Mouse (Mus musculus): ENCODE measurements around the gene Selenok.

Selenok gene

DNA sequence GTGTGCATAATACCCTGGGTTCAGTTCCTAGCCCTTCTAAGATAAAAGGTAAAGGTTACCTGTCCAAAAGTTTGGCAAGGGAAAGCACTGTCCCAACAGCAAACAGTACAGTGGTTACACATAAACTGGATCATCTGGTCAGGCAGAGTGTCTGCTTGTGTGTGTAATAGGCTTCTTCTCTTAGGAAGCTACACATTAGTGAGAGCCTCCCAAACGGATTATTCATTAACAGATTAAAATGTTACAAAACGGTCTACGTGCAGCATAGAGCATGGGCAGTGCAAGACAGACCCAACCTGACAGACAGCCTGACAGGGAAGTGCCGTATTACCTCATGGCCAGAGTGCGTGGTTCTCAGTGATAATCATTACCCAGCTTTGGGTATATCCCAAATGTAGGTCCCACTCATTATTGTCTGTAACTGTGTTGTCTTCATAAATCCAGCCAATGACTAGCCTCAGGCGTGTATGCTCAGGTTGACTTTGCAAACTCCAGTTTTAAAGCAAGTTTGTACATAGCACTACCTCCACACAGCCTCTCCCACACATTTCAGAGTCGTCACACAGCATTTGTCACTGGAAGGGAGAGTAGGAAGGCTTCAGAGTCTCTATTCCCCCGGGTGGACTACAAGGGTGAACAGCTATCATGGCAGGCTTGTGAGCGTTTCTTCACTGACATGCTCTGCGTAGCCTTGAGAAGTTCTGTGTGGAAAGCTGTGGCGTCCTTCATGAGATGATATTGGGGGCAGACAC, 28.1 kb downstream of the Selenok start:
- peak; percentile 55 to 87 for DNase-seq

DNA sequence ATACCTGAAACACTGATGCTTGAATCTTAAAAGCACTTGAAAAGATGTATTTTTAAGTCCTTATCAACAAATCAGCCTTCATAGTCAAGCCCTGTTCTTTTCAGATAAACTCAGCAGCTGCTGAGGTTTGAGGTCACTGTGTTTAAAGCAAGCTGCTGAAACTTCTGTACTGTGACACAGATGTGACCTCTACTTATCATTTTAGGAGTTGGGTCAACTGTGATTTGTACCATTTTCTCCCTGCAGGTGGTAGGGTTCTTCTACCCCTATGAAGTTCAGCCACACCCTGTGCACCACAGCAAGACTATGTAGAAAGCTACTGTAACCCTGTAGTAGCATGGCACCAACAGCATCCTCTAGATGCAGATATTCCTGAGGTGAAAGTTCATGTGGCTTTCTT, 29.2 kb downstream of the Selenok start:
- no peak for DNase-seq

DNA sequence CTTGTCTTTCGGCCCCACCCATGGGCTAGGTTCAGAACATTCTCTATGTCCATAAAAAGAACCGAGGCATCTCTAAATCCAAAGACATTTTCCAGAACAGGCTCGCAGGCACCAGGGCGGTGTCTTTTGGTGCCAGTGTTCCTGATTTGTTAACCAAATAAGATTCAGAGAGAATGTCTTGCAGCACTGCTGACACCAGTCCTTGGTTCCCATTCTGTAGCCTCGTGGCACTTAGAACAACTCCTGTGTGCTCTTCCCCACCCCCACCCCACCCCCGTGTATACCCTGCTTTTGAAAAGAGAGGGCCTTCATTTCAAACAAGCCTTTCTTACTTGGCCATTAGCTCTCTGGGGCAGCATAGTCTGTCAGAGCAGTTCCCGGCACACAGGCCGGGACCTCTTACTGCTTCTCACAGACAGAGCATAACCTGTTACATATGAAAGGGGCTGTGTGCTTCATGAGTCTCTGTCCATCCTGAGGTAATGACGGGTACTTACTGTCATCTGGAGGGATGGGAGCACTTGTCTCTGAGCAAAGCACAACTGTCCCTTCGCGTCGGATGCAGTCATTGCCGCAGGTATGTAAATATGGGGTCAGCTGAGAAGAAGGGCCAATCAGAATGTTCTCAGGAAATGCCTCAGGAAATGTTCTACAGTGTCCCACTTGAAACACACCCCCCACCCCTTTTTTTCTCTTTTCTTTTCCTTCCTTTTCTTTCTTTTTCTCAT, 30.8 kb downstream of the Selenok start:
- DNase-seq, result no peak

DNA sequence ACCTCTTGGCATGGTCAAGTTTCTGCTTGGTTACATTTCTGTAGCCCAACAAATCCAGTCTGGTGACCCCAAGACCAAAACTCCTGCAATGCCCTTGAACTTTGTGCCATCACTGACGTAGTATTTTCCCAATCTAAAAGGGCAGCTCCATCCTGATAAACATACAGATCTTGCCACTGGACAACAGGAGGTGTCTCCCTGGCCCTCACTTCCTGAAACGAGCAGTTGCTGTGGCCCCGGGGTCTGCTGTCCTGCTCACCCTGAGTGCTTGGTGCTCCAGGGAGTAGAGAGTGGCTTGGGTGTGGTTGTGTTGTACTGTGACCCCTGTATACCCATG, 31.3 kb downstream of the Selenok start:
- no peak for DNase-seq

DNA sequence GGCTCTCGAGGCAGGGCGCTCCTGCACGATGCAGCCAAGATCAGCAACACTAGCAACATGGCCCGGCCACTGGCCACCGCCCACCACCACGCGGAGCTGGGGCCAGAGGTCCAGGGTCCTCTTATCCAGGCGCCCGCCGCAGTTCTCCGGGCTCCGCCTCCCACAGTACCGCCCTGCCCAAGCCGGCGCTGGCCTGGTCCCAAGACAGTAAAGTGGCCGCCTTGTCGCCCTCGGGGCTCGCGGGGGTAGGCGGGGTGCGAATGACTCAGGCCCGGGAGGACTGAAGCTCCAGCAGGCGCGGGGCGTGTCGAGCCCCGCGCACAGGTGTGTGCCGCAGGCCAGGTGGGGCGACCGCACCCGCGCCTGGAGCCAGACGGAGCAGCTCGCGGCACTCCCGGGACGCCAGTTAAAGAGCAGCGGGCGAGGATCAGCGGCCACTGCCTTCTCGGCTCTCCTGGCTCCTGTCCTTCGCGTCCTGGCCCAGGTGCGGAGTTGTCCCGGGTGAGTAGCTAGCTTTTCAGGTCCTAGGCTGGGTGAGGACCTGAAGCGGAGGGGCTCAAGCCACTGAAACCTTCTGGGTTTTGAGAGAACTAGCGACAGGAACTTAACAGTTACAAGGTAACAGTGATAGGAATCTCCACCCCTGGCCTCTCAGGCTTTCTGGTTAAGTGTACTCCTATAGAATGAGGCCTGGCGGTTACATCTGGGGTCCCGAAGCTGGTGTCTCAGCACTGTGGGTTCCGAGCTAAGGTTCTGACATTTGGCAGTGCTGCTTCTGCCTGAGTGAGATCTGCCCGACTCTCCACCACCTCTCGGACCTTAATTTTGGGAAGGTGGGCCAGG, 40.8 kb downstream of the Selenok start, which contains the start of the genes Il17rb and Chdh:
Gene Il17rb, minus strand, starts transcription at position 164 of the 843 bp plus-strand sequence.
Gene Chdh, plus strand, starts transcription at position 291 of the 843 bp plus-strand sequence.
- peak; percentile 91 to 93 for DNase-seq

DNA sequence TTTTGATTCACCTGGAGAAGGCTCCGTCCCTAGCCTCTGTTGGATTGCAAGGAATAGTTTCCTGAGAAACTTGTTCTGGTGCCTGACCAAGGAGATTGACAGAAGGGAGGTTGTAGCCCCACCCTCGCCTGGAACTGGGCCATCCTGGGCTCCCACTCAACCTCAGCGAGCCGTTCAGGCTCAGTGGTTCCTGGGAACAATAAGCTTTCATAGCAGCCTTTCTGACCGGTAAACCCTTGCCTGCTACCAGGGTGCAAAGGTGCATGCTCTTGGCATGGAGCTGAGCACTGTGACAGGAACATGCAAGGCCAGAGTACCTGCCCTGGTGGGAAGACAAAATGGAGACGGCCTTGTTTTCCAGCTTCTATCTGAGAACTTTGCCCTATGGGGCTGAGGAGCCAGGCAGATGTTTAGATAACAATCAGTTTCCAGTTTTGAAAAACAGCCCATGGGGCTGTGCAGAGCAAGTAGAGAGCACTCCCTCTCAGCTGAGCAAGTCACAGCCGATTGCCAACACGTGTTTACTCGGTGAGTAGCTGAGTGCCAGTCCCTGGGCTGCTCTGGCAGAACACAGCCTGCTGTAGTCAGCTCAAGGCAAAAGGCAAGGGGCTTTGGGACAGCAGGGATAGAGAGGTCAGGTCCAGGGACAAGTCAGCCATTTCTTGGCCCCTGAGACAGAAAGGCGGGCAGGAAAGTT, 41.9 kb downstream of the Selenok start:
- DNase-seq, result peak; percentile 94 to 96

DNA sequence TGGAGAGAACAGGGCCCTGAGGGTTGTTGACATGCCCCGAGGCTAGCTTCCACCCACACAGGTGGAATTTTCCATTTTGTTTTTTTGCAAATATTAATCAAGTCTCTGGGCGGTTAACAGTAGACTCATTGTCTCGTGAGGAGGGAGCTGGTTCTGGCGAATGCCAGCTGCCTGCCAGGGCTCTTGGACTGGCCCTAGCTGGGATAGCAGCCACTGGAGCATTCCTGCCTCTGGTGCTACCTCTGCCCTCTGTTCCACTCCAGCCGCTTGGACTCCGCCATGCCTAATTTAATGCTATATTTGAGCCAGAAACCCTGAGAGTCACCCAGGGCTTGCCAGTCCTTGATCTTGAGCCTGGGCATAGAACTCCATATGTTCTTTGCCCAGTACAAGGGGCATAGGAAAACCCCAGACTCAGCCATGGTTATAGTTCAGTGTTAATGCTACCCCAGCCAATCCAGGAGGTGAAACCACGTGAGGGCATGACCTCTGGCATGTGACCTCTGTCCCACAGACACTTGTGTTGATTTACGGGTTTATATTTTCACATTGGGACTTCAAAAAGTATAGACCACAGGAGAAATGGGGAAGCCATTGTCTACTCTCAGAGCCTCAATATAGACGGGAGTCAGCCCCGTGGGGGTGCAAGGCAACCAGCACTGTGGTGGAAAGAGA, 43.9 kb downstream of the Selenok start:
- DNase-seq, result peak; percentile 83 to 91

DNA sequence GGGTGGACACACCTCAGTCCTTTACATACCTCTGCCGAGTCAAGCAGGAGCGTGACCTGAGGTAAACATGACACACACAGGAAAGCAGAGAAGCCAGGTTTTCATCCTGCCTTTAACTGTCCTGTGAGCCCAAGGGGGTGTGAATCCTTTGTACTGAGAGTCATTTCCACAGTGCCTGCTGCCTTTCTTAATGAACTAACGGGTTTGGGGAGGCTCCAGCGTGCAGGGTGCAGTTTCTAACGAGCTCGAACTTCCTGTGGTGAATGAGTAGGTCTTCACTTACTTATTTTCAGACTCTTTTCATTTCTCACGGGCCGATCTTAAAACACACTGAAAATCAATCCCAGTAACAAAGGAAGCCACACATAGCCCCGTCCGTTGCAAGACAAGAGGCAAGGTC, 46.4 kb downstream of the Selenok start:
- DNase-seq, result peak in 1 of 2 experiments; percentile 11

DNA sequence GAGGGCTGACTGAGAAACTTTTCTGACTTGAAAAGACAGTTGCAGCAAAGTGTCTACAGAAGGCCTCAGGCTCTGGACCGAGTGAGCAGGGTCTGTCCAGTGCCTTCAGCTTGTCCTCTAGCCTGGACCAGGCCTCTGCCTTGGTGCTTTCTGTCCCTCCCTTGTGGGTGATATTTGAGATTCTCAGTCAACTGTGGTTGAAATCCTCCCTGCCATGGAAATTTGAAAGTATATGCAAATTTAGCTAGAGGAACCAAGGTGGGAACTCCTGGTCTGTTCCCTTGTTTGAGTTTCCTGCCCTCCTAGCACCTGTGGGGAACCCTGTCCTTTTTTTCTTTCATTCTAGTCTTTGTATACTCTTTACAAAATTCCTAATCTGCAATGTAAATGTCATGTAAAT, 46.9 kb downstream of the Selenok start:
- no peak for DNase-seq

DNA sequence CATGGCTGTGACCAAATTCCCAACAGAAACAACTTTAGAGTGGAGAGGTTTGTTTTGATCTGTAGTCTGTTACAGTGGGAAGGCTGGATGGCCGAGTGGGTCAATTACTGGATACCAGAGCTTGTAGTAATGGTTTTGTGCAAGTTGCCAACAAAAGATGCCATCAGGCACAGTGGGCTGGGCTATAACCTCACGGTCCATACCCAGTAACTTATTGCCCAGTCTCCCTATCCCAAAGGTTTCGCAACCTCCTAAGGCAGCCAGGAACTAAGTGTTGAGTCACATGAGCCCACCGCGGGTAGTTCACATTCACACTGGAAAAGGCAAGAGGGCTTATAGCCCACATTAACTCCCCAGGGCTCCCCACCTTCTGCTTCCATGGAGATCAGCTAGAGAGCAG, 48.6 kb downstream of the Selenok start:
- DNase-seq, result peak; percentile 18 to 49

DNA sequence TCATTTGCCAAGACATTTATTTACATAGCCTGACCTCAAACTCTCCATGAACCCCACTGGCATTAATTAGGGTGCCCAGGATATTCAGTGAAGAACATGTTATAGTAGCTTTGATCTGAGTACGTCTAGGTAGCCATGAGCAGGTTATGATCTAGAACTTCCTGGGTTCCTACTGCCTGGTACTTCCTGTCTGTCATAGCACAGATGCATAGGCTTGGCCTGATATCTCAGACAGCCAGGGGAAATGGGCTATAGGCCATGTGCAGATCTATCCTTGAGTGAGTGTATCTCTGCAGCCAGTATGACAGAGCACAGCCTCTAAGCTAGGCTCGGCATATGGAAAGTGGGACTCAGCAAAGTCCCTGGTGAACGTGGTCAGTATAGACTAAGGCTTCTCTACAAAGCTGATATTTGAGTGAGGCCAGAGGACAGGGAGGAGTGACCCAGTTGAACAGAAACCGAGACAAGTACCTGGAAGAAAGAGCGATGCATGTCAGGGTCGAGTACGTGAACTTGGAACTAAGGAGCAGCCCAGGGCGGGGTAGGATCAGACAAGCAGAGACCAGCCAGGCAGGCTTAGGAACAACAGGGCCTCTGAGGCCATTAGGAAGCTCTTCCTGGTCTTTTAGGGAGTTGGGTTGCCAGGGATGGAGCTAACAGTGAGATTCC, 49.8 kb downstream of the Selenok start:
- DNase-seq, result peak; percentile 71 to 79

DNA sequence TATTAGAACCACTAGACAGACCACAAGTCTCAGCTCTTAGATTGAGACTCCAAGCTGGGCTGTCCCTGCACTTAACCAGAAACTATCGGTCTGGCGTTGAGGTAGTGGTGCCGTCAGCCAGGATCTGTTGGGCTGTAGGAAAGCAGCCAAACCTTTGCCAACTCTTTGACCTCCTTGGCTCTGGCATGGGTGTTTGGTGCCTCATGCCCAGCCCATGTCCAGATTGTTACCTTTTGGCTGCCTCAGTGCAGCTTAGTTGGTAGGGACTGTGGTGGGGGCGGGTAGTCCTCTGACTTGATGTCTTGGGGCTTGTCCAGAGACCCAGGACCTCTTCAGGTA, 50.3 kb downstream of the Selenok start:
- DNase-seq, result peak; percentile 60 to 65

DNA sequence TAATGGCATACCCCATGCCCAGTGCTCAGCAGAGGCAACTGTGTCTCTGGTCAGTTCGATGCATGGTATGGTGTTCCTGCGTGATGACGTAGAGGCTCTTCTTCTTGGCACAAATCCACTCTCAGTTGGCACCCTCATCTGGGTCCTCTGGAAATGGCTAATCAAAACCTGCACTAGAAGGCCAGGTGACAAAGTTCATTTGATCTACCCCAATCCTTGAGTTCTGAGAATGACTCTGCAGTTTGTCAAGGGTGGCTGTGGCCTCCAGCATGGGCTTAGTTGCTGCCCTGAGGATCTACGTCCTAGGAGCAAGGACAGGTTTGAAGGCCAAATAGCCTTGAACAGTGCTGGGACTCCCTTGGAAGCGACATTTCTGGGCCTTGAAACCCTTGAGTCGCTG, 50.7 kb downstream of the Selenok start:
- DNase-seq, result peak; percentile 54 to 58

DNA sequence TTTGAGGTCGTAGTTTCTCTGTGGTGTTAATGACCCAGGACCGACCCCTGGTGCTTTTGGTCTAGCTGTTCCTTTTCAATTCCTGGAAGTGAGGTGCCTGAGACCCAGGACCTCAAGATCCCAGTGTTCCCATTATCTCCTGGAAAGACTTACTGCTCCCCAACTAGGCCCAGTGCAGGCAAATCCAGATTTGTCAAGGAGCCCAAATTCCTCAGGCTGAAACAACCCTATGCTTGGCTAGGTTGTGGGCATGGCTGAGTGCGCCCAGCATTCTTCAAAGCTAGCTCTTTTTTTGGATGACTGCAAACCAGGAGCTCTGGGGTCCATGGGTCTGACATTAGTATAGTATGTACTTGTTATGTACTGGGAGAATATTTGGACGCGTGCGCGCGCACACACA, 51.3 kb downstream of the Selenok start:
- peak; percentile 75 to 85 for DNase-seq

DNA sequence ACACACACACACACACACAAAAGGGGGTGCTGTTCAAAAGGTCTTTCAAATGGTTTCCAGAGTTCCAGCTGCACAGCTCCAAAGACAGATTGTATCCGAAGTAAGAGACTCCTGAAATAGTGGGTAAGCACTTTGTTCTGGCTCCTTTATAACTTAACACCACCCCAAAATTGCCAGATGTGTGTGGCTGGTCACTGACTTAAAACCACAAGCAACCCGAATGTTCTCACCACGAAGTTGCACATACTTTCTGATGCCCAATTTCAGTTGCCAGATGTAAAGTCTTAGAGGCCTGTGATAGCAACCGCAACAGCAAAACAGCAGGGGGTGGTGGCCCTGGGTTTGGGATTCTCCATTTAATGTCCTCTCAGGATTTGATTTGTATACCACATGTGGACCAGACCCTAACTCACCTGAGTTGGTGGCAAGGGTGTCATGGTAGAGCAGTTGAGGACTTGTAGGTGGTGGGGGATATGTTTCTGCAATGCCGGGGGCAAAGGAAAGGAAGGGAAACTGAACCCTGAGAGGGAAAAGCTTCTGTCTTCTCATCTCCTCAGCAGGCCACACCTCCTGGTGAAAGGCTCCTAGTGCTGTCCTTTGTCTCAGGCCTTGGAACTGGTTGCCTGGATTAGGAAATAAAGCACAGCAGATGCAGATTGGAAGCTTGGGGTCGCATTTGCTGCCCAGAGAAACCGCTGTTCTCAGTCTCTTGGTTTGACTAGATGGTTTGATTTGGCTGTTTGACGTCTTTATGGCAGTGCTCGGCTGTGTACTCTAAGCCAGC, 51.9 kb downstream of the Selenok start:
- no peak for DNase-seq

DNA sequence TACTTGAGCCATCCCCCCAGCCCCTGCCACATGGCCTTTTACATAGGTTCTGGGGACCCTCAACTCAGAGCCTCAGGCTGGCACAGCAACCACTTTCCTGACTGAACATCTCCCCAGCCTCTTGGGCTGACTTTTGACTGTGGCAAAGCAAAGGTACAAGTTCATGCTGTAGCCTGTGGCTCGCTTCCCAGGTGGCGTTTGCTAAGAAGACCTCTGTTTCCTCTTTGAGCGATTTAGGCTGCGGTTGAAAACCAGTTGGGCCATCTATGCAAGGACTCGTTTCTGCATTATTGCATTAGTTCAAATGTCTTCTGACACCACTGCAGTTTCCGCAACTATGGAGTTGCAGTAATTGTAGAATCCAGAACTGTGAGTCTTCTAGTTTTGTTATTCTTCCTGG, 54.4 kb downstream of the Selenok start:
- peak in 1 of 2 experiments; percentile 44 for DNase-seq

DNA sequence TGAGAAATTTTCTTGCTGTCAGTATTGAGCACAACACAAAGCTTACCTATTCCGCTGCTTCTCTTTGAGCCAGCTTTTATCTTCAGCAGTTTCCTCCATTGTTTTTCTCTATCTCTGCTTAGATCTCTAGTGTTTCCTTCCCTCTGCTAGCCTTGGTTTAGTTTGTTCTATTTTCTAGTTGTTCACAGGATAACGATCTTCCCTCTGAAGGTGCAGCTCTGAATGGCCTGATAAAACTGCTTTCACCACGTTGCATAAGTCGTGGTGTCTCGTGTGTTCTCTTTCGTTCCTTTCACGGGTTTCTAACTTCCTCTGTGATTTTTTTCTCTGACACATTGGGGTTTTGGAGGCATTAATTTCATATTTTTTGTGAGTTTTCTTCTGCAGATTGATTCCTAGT, 56.3 kb downstream of the Selenok start:
- DNase-seq, result no peak

Measured in kidney, postnatal 36 days (tissue).